Mouse (Mus musculus) liver, embryonic 14.5 days (tissue): ENCODE measurements around the gene Ston1. TPM values are rescaled to one million over a fixed set of nuclear protein-coding genes. Genes with fewer than 3 reads are reported as not detected.

ENCODE experiments used
- ATAC-seq: fragments of 200-750 bp; cut with Nextera tagmentation; 2 replicates; pipeline ENCODE4 v1.8.0; 2017; ENCODE audit warnings: moderate number of reproducible peaks, mild to moderate bottlenecking, moderate library complexity; ENCODE audit not compliant: insufficient read depth
- DNase-seq, 3 experiments: peaks; one replicate each; pipeline ENCODE4 v3.0.0-alpha.2; 2012 to 2013; ENCODE audit warnings: low read depth in 3 of 3, low spot score in 3 of 3
- H3K27ac ChIP-seq: fragments of 300-500 bp; sonication (generic); 2 replicates; pipeline ENCODE4 v1.5.1; 2014; ENCODE audit warnings: moderate library complexity, mild to moderate bottlenecking, control low read depth, inconsistent platforms
- H3K27me3 ChIP-seq: fragments of 300-500 bp; sonication (generic); 2 replicates; pipeline ENCODE4 v1.6.1; 2014; ENCODE audit warnings: mild to moderate bottlenecking, low read length, moderate library complexity; ENCODE audit not compliant: control insufficient read depth, insufficient read depth
- H3K36me3 ChIP-seq: fragments of 300-500 bp; sonication (generic); replicated peaks from 2 replicates; pipeline ENCODE4 v1.6.1; 2014; ENCODE audit warnings: low read depth; ENCODE audit not compliant: control insufficient read depth, insufficient read depth
- H3K4me1 ChIP-seq, 2 experiments: fragments of 200-500 bp in 1 of 2; fragments of 300-500 bp in 1 of 2; sonication (generic) in 1 of 2; replicated peaks; 2 replicates each; pipeline ENCODE4 v1.6.1; 2012 to 2014; ENCODE audit warnings: antibody characterized with exemption in 1 of 2, inconsistent platforms in 1 of 2, low read length in 1 of 2; ENCODE audit not compliant: control insufficient read depth in 2 of 2, insufficient read depth in 2 of 2
- H3K4me2 ChIP-seq: fragments of 300-500 bp; sonication (generic); 2 replicates; pipeline ENCODE4 v1.6.1; 2014; ENCODE audit warnings: low read depth, mild to moderate bottlenecking, control low read depth, moderate library complexity
- H3K4me3 ChIP-seq, 2 experiments: fragments of 200-500 bp in 1 of 2; fragments of 300-500 bp in 1 of 2; sonication (generic) in 1 of 2; 2 replicates each; pipeline ENCODE4 v1.5.1; 2012 to 2014; ENCODE audit warnings: low read depth in 2 of 2, low read length in 2 of 2, mild to moderate bottlenecking in 2 of 2, control low read depth in 1 of 2, inconsistent platforms in 1 of 2, moderate library complexity in 1 of 2; ENCODE audit not compliant: insufficient read depth in 1 of 2
- H3K9ac ChIP-seq: fragments of 300-500 bp; sonication (generic); replicated peaks from 2 replicates; pipeline ENCODE4 v1.6.1; 2014; ENCODE audit warnings: mild to moderate bottlenecking, control low read depth, moderate library complexity
- H3K9me3 ChIP-seq: fragments of 300-500 bp; sonication (generic); 2 replicates; pipeline ENCODE4 v1.6.1; 2016; ENCODE audit warnings: low read length, mixed read lengths; ENCODE audit not compliant: control insufficient read depth
- CTCF ChIP-seq: IDR thresholded peaks from 2 replicates; pipeline ENCODE4 v1.5.1; 2016; ENCODE audit warnings: antibody characterized with exemption, low read depth, control low read depth
- EP300 ChIP-seq: IDR thresholded peaks from 2 replicates; pipeline ENCODE4 v1.6.1; 2016; ENCODE audit warnings: antibody characterized with exemption, low read depth
- WGBS: fragments of 180-500 bp; shearing (Covaris S2); extraction: QIAGEN DNeasy Blood & Tissue Kit; methylation state at CpG from one replicate; pipeline ENCODE4 v1.1.7; 2014; ENCODE audit not compliant: insufficient replicate concordance; 5-methylcytosine and 5-hydroxymethylcytosine counted together
- polyA plus RNA-seq, 2 experiments: library from polyadenylated mRNA; depleted of rRNA in 1 of 2; stranded (reverse) in 1 of 2; unstranded in 1 of 2; fragments of >200 nt; fragmentation: Nextera tagmentation in 1 of 2; extraction: Ambion mirVana in 1 of 2; gene quantifications; 2 replicates each; pipeline versions ENCODE4 v1.2.1 to v1.2.3; 2012 to 2014

Gene Ston1
- polyA plus RNA-seq, 2 experiments = 1.2 to 1.9 TPM

DNA sequence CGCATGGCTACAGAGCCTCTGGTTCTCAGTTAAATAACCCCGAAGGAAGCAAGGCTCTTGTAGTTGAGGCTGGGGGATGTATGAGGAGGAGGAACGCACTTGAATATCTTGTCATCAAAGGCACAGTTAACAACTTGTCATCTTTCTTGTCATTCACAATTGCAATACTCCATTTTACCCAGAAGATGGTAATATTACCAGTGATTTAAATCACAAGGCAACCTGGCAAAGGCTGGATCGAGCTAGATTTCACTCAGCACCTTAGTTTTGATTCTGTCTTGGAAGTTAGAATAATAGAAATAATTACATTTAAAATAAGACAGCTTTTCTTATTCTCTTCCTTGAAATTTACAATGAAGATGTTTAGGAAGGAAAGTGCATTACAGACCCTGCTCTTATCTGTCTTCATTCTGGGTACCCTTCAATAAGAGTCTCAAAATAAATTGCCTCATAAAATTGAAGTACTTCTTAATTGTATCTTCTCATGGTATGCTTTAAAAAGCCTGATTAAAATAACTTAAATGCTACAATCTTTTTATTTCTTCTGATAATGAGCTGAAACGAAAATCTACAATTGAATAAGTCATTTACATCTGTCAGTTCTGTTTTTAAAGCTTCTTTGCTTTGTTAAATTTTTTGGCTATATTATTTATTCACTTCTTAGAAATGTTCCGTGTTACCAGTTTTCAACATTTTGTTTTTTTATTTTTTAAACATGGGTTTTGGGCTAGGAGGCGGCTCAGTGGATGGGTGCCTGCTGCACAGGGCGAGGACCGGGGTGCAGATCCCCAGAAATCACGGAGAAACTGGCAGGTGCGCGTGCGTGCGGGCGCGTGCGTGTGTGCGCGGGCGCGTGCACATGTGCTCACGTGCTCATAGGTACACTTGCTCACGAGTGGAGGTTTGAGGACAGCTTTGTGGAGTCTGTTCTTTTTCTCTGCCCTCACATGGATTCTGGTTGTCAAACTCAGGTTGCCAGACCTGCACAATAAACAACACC, 78.1 kb downstream of the Ston1 start:
- ATAC-seq (no peak), DNase-seq (no peak)
- no peak overlapping the region for H3K4me2 ChIP-seq
- no peak for TF ChIP-seq CTCF
- TF ChIP-seq EP300 = no peak
- no peak overlapping the region for H3K27ac ChIP-seq
- H3K27me3 ChIP-seq = no peaks in the 10 kb centered on the region
- no peak overlapping the region for H3K9ac ChIP-seq
- 69% methylated on average over 23 of the region's 23 CpGs for WGBS
- H3K36me3 ChIP-seq = no peaks in the 10 kb centered on the region
- no peaks in the 10 kb centered on the region for H3K9me3 ChIP-seq
- H3K4me1 ChIP-seq = no peaks in the 10 kb centered on the region
- H3K4me3 ChIP-seq = no peak overlapping the region

DNA sequence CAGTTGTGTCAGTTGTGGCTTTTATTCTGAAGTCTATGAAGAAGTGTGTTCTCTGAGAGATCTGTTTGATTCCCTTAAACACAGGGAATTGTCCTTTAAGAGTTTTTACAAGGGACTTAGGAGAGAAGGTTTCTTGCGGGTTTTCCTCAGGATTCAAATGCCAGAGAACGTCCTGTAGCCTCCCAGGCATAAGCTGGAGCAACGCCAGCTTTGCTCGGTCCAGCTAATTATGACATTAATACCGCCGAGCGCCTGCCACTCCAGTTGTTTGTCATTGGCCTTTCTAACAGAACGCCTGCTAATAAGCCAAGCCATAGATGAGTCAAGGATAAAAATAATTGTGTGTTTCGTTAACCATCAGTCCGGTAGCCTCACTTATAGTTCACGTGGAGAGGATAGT, 90.7 kb downstream of the Ston1 start:
- Histone ChIP-seq H3K4me2 (no peak overlapping the region), H3K9ac (no peak overlapping the region), H3K4me1 (no peaks in the 10 kb centered on the region), H3K36me3 (no peaks in the 10 kb centered on the region), H3K4me3 (no peak overlapping the region), H3K27me3 (no peaks in the 10 kb centered on the region), H3K27ac (no peak overlapping the region), H3K9me3 (no peaks in the 10 kb centered on the region)
- ATAC-seq (no peak), DNase-seq (no peak)
- 69% methylated on average over 11 of the region's 11 CpGs for WGBS
- TF ChIP-seq EP300 (no peak), CTCF (no peak)

DNA sequence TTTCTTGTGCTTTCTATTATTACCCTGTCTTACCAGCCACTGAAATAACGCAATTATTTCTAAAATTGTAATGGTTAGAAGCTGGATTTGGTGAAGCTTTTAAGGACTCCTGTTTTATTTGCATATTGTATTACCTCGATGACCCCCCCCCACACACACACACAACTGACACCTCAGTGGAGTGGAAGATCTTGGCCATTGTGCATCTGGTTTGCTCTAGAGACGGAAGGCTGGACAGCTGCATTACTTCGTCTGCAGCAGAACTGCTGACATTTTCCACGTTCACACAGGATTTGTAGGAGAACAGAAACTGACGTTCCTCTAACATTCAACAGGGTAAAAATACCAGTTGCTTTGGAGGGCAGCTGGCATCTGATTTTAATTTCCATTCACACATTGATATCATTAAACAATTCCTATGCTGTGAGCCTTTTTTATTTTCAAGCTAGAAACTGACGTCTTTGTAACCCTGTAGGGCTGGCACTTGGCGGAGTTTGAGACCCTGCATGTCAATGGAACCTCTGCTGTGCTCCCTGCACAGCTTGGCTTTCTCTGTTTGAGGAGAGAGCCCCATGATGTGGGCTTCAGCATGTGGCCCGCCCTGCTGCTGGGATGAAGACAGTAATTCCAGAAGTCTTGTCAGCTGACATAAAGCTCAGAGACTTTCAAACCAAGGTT, 99.3 kb downstream of the Ston1 start:
- Histone ChIP-seq H3K36me3 (no peaks in the 10 kb centered on the region), H3K27ac (no peak overlapping the region)
- WGBS = 62% methylated on average over 9 of the region's 9 CpGs

DNA sequence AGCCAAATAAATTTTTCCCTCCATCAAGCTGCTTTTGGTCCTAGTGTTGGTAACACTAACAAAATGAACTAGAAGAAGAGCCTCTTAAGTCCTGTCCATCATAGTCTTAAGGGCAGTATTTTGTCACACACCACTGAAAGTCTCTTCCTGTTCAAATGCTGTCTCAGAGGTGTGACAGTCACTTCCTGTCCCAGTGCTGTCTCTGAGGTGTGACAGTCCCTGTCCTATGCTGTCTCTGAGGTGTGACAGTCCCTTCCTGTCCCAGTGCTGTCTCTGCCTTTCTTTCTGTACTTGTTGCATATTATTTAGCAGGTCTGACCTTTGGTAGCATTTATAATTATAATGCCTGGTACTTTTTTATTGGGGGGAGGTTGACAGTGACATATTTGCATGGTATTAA, 103.4 kb downstream of the Ston1 start:
- no peak overlapping the region for H3K9ac ChIP-seq
- H3K4me3 ChIP-seq = no peak overlapping the region
- no peaks in the 10 kb centered on the region for H3K27me3 ChIP-seq
- no peak for ATAC-seq
- H3K9me3 ChIP-seq = no peaks in the 10 kb centered on the region
- DNase-seq = no peak
- H3K4me2 ChIP-seq = no peak overlapping the region
- TF ChIP-seq CTCF = no peak
- TF ChIP-seq EP300 = no peak
- H3K27ac ChIP-seq = no peak overlapping the region
- H3K36me3 ChIP-seq = no peaks in the 10 kb centered on the region
- H3K4me1 ChIP-seq = no peaks in the 10 kb centered on the region

More for the DNA sequence above, 99.3 kb downstream of the Ston1 start:
- Histone ChIP-seq H3K9me3 (no peaks in the 10 kb centered on the region), H3K4me1 (no peaks in the 10 kb centered on the region), H3K27me3 (no peaks in the 10 kb centered on the region), H3K4me3 (no peak overlapping the region), H3K4me2 (no peak overlapping the region), H3K9ac (no peak overlapping the region)
- TF ChIP-seq CTCF (no peak), EP300 (no peak)
- no peak for ATAC-seq
- no peak for DNase-seq

DNA sequence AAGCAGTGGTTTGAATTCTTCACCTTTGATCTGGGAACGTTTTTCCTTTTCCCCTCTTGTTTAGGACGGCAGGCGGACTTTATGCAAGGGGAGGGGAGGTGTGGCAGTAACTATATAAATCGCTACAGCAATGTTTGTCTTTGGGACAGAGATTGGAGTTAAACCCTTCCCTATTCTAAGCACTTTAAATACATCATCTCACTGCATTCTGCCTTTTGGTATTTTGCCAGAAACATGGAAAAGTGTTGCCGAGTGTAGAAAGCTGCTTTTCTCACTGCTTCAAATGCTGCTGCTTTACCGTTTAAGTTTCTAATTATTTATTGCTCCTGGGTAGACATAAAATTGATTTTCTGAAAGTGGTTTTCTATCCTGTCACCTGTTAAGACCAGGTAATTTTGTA, 104.9 kb downstream of the Ston1 start:
- no peak overlapping the region for H3K4me2 ChIP-seq
- H3K27me3 ChIP-seq = no peaks in the 10 kb centered on the region
- ATAC-seq (no peak), DNase-seq (no peak)
- no peak overlapping the region for H3K4me3 ChIP-seq
- TF ChIP-seq EP300 (no peak), CTCF (no peak)
- H3K36me3 ChIP-seq = no peaks in the 10 kb centered on the region
- H3K9ac ChIP-seq = no peak overlapping the region
- no peaks in the 10 kb centered on the region for H3K4me1 ChIP-seq
- 31% methylated on average over 6 of the region's 6 CpGs for WGBS
- no peaks in the 10 kb centered on the region for H3K9me3 ChIP-seq
- no peak overlapping the region for H3K27ac ChIP-seq
